Mouse (Mus musculus): ENCODE results near the gene Kcns3. TPM values are rescaled to one million over a fixed set of nuclear protein-coding genes. Genes with fewer than 3 reads are reported as not detected.

Gene Kcns3
- polyA plus RNA-seq, 1 experiment = not detected

DNA sequence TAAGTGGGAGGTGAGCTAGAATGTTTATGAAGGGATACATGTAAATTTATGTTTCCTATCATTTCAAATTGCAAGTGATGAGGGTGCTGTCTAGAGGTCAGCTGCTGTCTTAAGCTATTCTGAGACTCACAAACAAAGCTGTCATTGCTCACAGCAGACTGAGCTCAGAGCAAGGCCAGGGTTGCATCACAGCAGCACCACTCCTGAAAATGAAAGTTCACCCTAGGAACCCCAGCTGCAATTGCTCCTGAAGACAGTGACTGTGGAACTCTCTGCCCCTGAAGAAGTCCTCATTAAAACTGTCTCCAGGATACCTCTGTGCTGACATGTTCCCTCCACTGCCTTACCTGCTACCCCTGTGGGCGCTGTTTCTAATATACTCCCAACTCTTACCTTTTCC is 44.2 kb upstream of the Kcns3 start:
- Histone ChIP-seq H3K79me2 (ENCODE audit: control insufficient read depth, insufficient read depth) (no peaks in the 10 kb centered on the region), H3K27me3 (ENCODE audit: control insufficient read depth, insufficient read depth, insufficient read length) (no peaks in the 10 kb centered on the region), H3ac (ENCODE audit: control insufficient read depth, insufficient read length) (no peak overlapping the region), H3K36me3 (ENCODE audit: control insufficient read depth, insufficient read depth) (no peaks in the 10 kb centered on the region), H3K4me2 (ENCODE audit: low read depth) (peak overlapping the region; percentile 6), H3K4me3 (no peak overlapping the region)
- TF ChIP-seq E2F4 (IDR thresholded peaks at IDR 0.05; ENCODE audit: insufficient read depth) = no peak
- no peak for TF ChIP-seq SRF (IDR thresholded peaks at IDR 0.05; ENCODE audit: control insufficient read depth, insufficient read length, low read depth)
- TF ChIP-seq CEBPB (IDR thresholded peaks at IDR 0.05; ENCODE audit: insufficient read depth, poor library complexity, severe bottlenecking) = no peak
- no peak for TF ChIP-seq TCF3 (IDR thresholded peaks at IDR 0.05; ENCODE audit: insufficient read length, low read depth)
- TF ChIP-seq MYOD1 (IDR thresholded peaks at IDR 0.05; ENCODE audit: control insufficient read depth in 1 of 3, insufficient read length in 2 of 3, low read depth in 2 of 3) = no peak
- TF ChIP-seq POLR2AphosphoS2 (IDR thresholded peaks at IDR 0.05; ENCODE audit: insufficient read length, low read depth) = no peak
- no peak for TF ChIP-seq TCF12 (IDR thresholded peaks at IDR 0.05; ENCODE audit: insufficient read depth, poor library complexity, severe bottlenecking)
- no peak for TF ChIP-seq USF1 (IDR thresholded peaks at IDR 0.05; ENCODE audit: low read depth)

DNA sequence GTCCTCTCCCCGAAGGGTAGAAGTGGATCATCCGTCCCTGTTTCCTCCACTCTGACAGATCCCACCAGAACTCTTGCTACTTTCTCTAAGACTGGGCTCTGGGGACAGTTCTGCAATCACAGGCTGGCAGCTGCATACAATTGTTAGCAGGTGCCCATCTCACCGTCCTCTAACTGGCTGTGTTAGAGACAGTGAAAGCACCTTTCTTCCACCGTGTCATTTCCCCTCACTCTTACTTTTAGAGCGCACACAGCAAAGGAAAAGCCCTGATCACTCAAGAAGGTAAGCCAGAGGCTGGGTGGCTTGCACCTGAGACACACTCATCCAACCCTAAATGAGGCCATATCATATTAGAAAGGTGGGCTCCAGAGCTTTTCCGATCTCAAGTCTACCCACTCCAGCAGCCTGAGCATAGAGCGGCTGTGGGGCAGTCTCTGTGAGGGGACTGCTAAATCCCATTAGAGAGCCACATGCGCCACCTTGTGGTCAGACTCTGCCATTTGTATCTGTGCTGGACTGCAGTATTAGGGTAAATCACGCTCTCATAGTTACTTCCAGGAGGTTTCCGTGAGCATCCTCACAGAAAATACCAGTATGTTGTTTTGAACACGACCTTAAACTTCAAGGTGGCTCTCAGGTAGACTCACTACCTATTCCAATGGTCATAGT is 27.8 kb upstream of the Kcns3 start:
- Histone ChIP-seq H3K4me2 (ENCODE audit: low read depth) (peak overlapping the region; percentile 79), H3K27me3 (ENCODE audit: control insufficient read depth, insufficient read depth, insufficient read length) (peaks cover 5% of the 10 kb centered on the region), H3ac (ENCODE audit: control insufficient read depth, insufficient read length) (no peak overlapping the region), H3K79me2 (ENCODE audit: control insufficient read depth, insufficient read depth) (no peaks in the 10 kb centered on the region), H3K4me3 (no peak overlapping the region), H3K36me3 (ENCODE audit: control insufficient read depth, insufficient read depth) (no peaks in the 10 kb centered on the region)
- no peak for TF ChIP-seq E2F4 (IDR thresholded peaks at IDR 0.05; ENCODE audit: insufficient read depth)
- TF ChIP-seq USF1 (IDR thresholded peaks at IDR 0.05; ENCODE audit: low read depth) = no peak
- no peak for TF ChIP-seq REST (IDR thresholded peaks at IDR 0.05; ENCODE audit: insufficient read depth, insufficient read length)
- TF ChIP-seq MYOG (IDR thresholded peaks at IDR 0.05; ENCODE audit: control insufficient read depth in 1 of 3, insufficient read depth in 1 of 3, insufficient read length in 2 of 3, low read depth in 2 of 3) = no peak
- no peak for TF ChIP-seq MYOD1 (IDR thresholded peaks at IDR 0.05; ENCODE audit: control insufficient read depth in 1 of 3, insufficient read length in 2 of 3, low read depth in 2 of 3)
- no peak for TF ChIP-seq SRF (IDR thresholded peaks at IDR 0.05; ENCODE audit: control insufficient read depth, insufficient read length, low read depth)
- no peak for TF ChIP-seq TCF3 (IDR thresholded peaks at IDR 0.05; ENCODE audit: insufficient read length, low read depth)
- no peak for TF ChIP-seq TCF12 (IDR thresholded peaks at IDR 0.05; ENCODE audit: insufficient read depth, poor library complexity, severe bottlenecking)
- no peak for TF ChIP-seq MAX (IDR thresholded peaks at IDR 0.05; ENCODE audit: low read depth)
- no peak for TF ChIP-seq POLR2A (IDR thresholded peaks at IDR 0.05; ENCODE audit: insufficient read length, low read depth)
- TF ChIP-seq CEBPB (IDR thresholded peaks at IDR 0.05; ENCODE audit: insufficient read depth, poor library complexity, severe bottlenecking) = no peak
- no peak for TF ChIP-seq POLR2AphosphoS2 (IDR thresholded peaks at IDR 0.05; ENCODE audit: insufficient read length, low read depth)

DNA sequence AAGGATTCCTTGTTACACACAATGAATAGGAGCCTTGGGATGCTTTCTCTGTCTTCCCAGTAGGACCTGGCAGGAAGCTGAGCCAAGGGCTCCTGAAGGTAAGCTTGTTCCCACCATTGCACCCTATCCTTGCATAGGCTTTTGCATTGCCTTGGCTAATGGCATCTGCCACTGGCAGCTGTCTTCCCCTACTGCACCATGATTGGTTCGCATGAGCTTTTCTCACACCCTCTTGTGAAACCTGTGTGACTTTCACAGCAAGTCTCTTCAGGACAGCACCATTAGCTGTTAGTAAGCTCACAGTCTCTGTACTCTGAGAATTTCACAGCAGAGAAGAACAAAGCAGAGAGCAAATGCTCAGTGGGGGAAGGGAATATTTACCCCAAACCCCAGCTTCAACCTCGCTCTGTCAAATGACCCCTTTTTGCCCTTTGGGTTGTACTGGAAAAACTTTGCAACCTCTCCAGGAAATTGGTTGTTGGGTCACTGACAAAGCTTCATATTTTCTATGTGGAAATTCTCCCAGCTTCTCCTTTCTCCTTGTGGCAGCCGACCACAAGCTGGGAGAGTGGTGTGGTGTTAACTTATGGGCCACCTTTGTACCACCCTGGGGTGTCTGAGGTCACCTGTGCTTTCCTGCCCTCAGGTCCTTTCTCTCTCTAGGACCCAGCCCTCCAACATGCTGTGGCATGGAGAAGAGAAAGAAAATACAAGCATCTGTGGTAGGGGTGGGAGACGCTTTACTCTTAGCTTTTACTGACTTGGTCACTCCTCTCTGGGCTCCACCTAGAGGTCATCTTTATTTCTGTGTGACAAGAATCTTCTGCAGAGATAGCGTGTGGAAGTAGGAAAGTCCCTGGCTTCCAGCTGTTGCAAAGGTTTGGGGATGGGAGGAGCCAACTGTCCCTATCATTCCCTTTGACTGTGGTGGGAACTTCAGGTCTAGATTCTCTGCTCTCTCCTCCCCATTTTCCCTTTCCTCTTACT is 26.8 kb upstream of the Kcns3 start:
- Histone ChIP-seq H3K4me3 (no peak overlapping the region), H3K27me3 (ENCODE audit: control insufficient read depth, insufficient read depth, insufficient read length) (peaks cover 5% of the 10 kb centered on the region), H3K79me2 (ENCODE audit: control insufficient read depth, insufficient read depth) (no peaks in the 10 kb centered on the region), H3K4me2 (ENCODE audit: low read depth) (peak overlapping the region; percentile 79), H3K36me3 (ENCODE audit: control insufficient read depth, insufficient read depth) (no peaks in the 10 kb centered on the region), H3ac (ENCODE audit: control insufficient read depth, insufficient read length) (no peak overlapping the region)
- no peak for TF ChIP-seq TCF12 (IDR thresholded peaks at IDR 0.05; ENCODE audit: insufficient read depth, poor library complexity, severe bottlenecking)

DNA sequence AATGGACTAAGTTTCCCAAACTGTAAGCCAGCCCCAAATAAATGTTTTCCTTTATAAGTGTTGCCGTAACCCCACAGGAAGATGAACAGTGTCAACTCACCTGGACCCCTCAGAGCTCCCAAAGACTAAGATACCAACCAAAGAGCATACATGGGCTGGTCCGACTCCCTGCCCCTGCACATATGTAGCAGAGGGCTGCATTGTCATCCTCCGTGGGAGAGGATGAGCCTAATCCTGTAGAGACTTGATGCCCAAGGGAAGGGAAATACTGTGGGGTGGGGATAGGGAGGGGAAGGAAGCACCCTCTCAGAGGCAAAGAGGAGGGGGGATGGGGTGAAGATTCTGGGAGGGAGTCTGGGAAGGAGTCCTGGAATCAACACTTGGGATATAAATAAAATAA is 7.8 kb upstream of the Kcns3 start:
- H3ac ChIP-seq (ENCODE audit: control insufficient read depth, insufficient read length) = no peak overlapping the region
- H3K4me3 ChIP-seq = no peak overlapping the region
- peaks cover 6% of the 10 kb centered on the region for H3K27me3 ChIP-seq (ENCODE audit: control insufficient read depth, insufficient read depth, insufficient read length)
- no peak overlapping the region for H3K4me2 ChIP-seq (ENCODE audit: low read depth)
- TF ChIP-seq SRF (IDR thresholded peaks at IDR 0.05; ENCODE audit: control insufficient read depth, insufficient read length, low read depth) (no peak), REST (IDR thresholded peaks at IDR 0.05; ENCODE audit: insufficient read depth, insufficient read length) (no peak), MYOD1 (IDR thresholded peaks at IDR 0.05; ENCODE audit: control insufficient read depth in 1 of 3, insufficient read length in 2 of 3, low read depth in 2 of 3) (no peak), POLR2AphosphoS2 (IDR thresholded peaks at IDR 0.05; ENCODE audit: insufficient read length, low read depth) (no peak), E2F4 (IDR thresholded peaks at IDR 0.05; ENCODE audit: insufficient read depth) (no peak), POLR2A (IDR thresholded peaks at IDR 0.05; ENCODE audit: insufficient read length, low read depth) (no peak), MYOG (IDR thresholded peaks at IDR 0.05; ENCODE audit: control insufficient read depth in 1 of 3, insufficient read depth in 1 of 3, insufficient read length in 2 of 3, low read depth in 2 of 3) (no peak), MAX (IDR thresholded peaks at IDR 0.05; ENCODE audit: low read depth) (no peak), CEBPB (IDR thresholded peaks at IDR 0.05; ENCODE audit: insufficient read depth, poor library complexity, severe bottlenecking) (no peak), TCF3 (IDR thresholded peaks at IDR 0.05; ENCODE audit: insufficient read length, low read depth) (no peak), USF1 (IDR thresholded peaks at IDR 0.05; ENCODE audit: low read depth) (no peak), TCF12 (IDR thresholded peaks at IDR 0.05; ENCODE audit: insufficient read depth, poor library complexity, severe bottlenecking) (no peak)
- H3K79me2 ChIP-seq (ENCODE audit: control insufficient read depth, insufficient read depth) = no peaks in the 10 kb centered on the region
- no peaks in the 10 kb centered on the region for H3K36me3 ChIP-seq (ENCODE audit: control insufficient read depth, insufficient read depth)

All from myocyte (in vitro differentiated cells).